In the genomic region with DNA sequence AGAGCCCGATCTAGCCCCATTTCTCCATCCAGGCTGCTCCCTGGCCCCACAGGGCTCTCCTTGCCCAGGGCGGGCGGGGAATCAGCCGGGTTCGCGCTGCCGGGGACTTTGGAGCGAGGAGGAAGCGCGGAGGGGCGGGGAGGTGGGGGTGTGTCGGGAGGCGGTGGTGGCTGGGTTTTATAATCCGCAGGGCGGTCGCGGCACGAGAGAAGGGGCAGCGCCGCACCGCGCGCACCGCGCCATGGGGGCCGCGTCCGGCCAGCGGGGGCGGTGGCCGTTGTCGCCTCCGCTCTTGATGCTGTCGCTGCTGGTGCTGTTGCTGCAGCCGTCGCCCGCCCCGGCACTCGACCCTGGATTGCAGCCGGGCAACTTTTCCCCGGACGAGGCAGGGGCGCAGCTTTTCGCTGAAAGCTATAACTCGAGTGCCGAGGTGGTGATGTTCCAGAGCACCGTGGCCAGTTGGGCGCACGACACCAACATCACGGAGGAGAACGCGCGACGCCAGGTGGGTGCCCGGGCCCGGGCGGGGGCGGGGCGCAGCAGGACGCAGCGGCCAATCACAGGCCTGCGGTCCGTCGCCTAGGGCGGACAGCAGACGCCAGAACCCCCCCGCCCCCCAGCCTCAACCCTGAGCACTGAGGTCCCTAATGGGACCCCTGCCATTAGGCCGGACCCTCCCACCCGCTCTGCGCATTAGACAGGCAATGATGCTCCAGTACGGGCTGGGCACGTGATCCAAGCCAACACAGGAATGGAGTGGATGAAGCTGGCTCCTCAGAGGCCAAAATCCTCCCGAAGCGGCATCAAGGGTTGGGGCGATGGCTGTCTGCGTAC, we compare ENCODE assay signal across 8 mouse cellular contexts. TPM values are rescaled to one million over a fixed set of nuclear protein-coding genes. Genes with fewer than 3 reads are reported as not detected.
DNase-seq lines count a peak whose midpoint lies in the region; ATAC-seq lines count a peak whose summit lies in the region.

A gene (plus strand): TSS at position 205 of the 834 bp plus-strand sequence.

- peaks cover 39% of the 10 kb centered on the region for H3K27me3 ChIP-seq in kidney, embryonic 14.5 days (ENCODE audit: control insufficient read depth, insufficient read depth, low read length)
- H3K27me3 ChIP-seq in lung, embryonic 15.5 days: peaks cover 32% of the 10 kb centered on the region

- H3K4me3 ChIP-seq in kidney, embryonic 14.5 days (ENCODE audit: low read length): peak within 1 kb of the TSS; percentile 58
- H3K4me3 ChIP-seq in lung, embryonic 15.5 days: peak within 1 kb of the TSS; percentile 56

- peak within 1 kb of the TSS; percentile 99 for H3K4me2 ChIP-seq in kidney, embryonic 14.5 days (replicated peaks; ENCODE audit: low read depth, low read length)
- peak within 1 kb of the TSS; percentile 95 for H3K4me2 ChIP-seq in lung, embryonic 15.5 days

- no peak for DNase-seq in left cerebral cortex, adult 8-10 months (ENCODE audit: low spot score in 2 of 2)
- DNase-seq in left cerebral cortex, postnatal 14 days (ENCODE audit: low spot score in 2 of 2): no peak
- peak; percentile 50 for DNase-seq in embryo, embryonic 9.5 days (ENCODE audit: extremely low spot score)
- peak; percentile 39 to 41 for DNase-seq in heart, adult 9 months (ENCODE audit: low spot score in 2 of 2)
- DNase-seq in retina, postnatal 1 day: peak; percentile 63
- no peak for DNase-seq in spleen, postnatal 14 days (ENCODE audit: low spot score in 2 of 2)

- no peaks in the 10 kb centered on the region for H3K9me3 ChIP-seq in kidney, embryonic 14.5 days (ENCODE audit: control insufficient read depth, low read length)
- H3K9me3 ChIP-seq in lung, embryonic 15.5 days: no peaks in the 10 kb centered on the region

- peak within 1 kb of the TSS; percentile 55; the same call in 1 of the 2 replicates for H3K9ac ChIP-seq in kidney, embryonic 14.5 days (ENCODE audit: low read depth, low read length)
- H3K9ac ChIP-seq in lung, embryonic 15.5 days: peak within 1 kb of the TSS; percentile 49

- no peaks in the 10 kb centered on the region for H3K36me3 ChIP-seq in kidney, embryonic 14.5 days (ENCODE audit: control insufficient read depth, insufficient read depth, low read length)
- H3K36me3 ChIP-seq in lung, embryonic 15.5 days: no peaks in the 10 kb centered on the region

- H3K27ac ChIP-seq in kidney, embryonic 14.5 days (ENCODE audit: low read depth, low read length): no peak within 1 kb of the TSS
- H3K27ac ChIP-seq in lung, embryonic 15.5 days: no peak within 1 kb of the TSS

- intact Hi-C loops in left cerebral cortex, postnatal 14 days (cut with DNase I): loop anchor here (5.0 kb wide), 1 partner anchor 41 kb away; no protein-coding TSS in a partner anchor

- 1% methylated on average over 75 of the region's 76 CpGs for WGBS in kidney, embryonic 14.5 days
- under 1% methylated on average over 76 of the region's 76 CpGs for WGBS in lung, embryonic 15.5 days

- ATAC-seq in kidney, embryonic 14.5 days (ENCODE audit: low FRiP score, low TSS enrichment): peak; percentile 69
- ATAC-seq in lung, embryonic 15.5 days (ENCODE audit: borderline replicate concordance, extremely low read depth, low FRiP score, low TSS enrichment): peak; percentile 62

- H3K4me1 ChIP-seq in kidney, embryonic 14.5 days (ENCODE audit: control insufficient read depth, insufficient read depth, low read length): 0 out of 2 replicates have a peak, but pooled peaks cover 8% of the 10 kb centered on the region
- H3K4me1 ChIP-seq in lung, embryonic 15.5 days: peaks cover 14% of the 10 kb centered on the region

RNA-seq across cellular contexts. Expression of the gene that starts here (rescaled TPM):
- 10 to 100 TPM; 18.6 to 24.5 (median 20.5) TPM for total RNA-seq in left cerebral cortex, adult 8-10 months (2022)
- 10 to 100 TPM in 1 of 2 experiments, 1 to 10 TPM in 1; 9.7 to 10.5 TPM for total RNA-seq in left cerebral cortex, postnatal 14 days (2021)
- 1.4 and 4.8 TPM in 2 replicates for polyA plus RNA-seq in kidney, embryonic 14.5 days (2014; fragmentation: Nextera tagmentation; extraction: Ambion mirVana)
- 7.5 and 9.4 TPM in 2 replicates for polyA plus RNA-seq in lung, embryonic 15.5 days (2015; fragmentation: Nextera tagmentation; extraction: Ambion mirVana)

Comparison
In these comparisons a context has a peak if more than half of its experiments do, and no peak if none do; other contexts are left out.
1. DNase-seq: peak in embryo, embryonic 9.5 days (single experiment), heart, adult 9 months (2 of 2) and retina, postnatal 1 day (single experiment); none in left cerebral cortex, adult 8-10 months (0 of 2), left cerebral cortex, postnatal 14 days (0 of 2) and spleen, postnatal 14 days (0 of 2).